Mouse (Mus musculus): ENCODE data around the gene Rassf2.

Rassf2 gene

GRCm38 (mm10) chr2:132006561-132007474 lies 23.2 kb downstream of the Rassf2 start:
- DNase-seq (ENCODE audit: low read depth, low spot score) = no peak

GRCm38 (mm10) chr2:132005445-132005844 lies 24.6 kb downstream of the Rassf2 start:
- no peak for DNase-seq (ENCODE audit: low read depth, low spot score)

GRCm38 (mm10) chr2:132004495-132005136 lies 25.4 kb downstream of the Rassf2 start:
- no peak for DNase-seq (ENCODE audit: low read depth, low spot score)

GRCm38 (mm10) chr2:132003916-132004315 lies 26.1 kb downstream of the Rassf2 start:
- DNase-seq (ENCODE audit: low read depth, low spot score) = no peak

- peak; percentile 54 for DNase-seq (ENCODE audit: low read depth, low spot score)
These were observed 28.2 kb downstream of the Rassf2 start for GRCm38 (mm10) chr2:132001696-132002334.

- no peak for DNase-seq (ENCODE audit: low read depth, low spot score)
These were observed 32.7 kb downstream of the Rassf2 start for GRCm38 (mm10) chr2:131997356-131997755.

- DNase-seq (ENCODE audit: low read depth, low spot score) = no peak
These were observed 33.7 kb downstream of the Rassf2 start for GRCm38 (mm10) chr2:131996369-131996768.

GRCm38 (mm10) chr2:131995742-131996141 lies 34.3 kb downstream of the Rassf2 start:
- no peak for DNase-seq (ENCODE audit: low read depth, low spot score)

GRCm38 (mm10) chr2:131994971-131995370 lies 35.1 kb downstream of the Rassf2 start:
- no peak for DNase-seq (ENCODE audit: low read depth, low spot score)

GRCm38 (mm10) chr2:131993563-131994088 lies 36.4 kb downstream of the Rassf2 start:
- no peak for DNase-seq (ENCODE audit: low read depth, low spot score)

- no peak for DNase-seq (ENCODE audit: low read depth, low spot score)
These were observed 36.9 kb downstream of the Rassf2 start for GRCm38 (mm10) chr2:131993151-131993550.

- DNase-seq (ENCODE audit: low read depth, low spot score) = no peak
These were observed 37.6 kb downstream of the Rassf2 start for GRCm38 (mm10) chr2:131992487-131992886.

- no peak for DNase-seq (ENCODE audit: low read depth, low spot score)
These were observed 41.5 kb downstream of the Rassf2 start for GRCm38 (mm10) chr2:131988550-131988949.

- DNase-seq (ENCODE audit: low read depth, low spot score) = no peak
These were observed 42.1 kb downstream of the Rassf2 start for GRCm38 (mm10) chr2:131987950-131988349.

GRCm38 (mm10) chr2:131982546-131983196 lies 47.4 kb downstream of the Rassf2 start:
- DNase-seq (ENCODE audit: low read depth, low spot score) = peak; percentile 76

GRCm38 (mm10) chr2:131980866-131981265 lies 49.2 kb downstream of the Rassf2 start:
- peak; percentile 42 for DNase-seq (ENCODE audit: low read depth, low spot score)

- DNase-seq (ENCODE audit: low read depth, low spot score) = no peak
These were observed 53.4 kb downstream of the Rassf2 start for GRCm38 (mm10) chr2:131976663-131977062.

- no peak for DNase-seq (ENCODE audit: low read depth, low spot score)
These were observed 59.0 kb downstream of the Rassf2 start for GRCm38 (mm10) chr2:131971098-131971497.

- no peak for DNase-seq (ENCODE audit: low read depth, low spot score)
These were observed 59.5 kb downstream of the Rassf2 start for GRCm38 (mm10) chr2:131970597-131970996.

- no peak for DNase-seq (ENCODE audit: low read depth, low spot score)
These were observed 68.4 kb downstream of the Rassf2 start for GRCm38 (mm10) chr2:131961671-131962070.

GRCm38 (mm10) chr2:131957731-131958222 lies 72.3 kb downstream of the Rassf2 start:
- DNase-seq (ENCODE audit: low read depth, low spot score) = peak; percentile 47
